Mouse (Mus musculus) hindbrain, embryonic 13.5 days (tissue): ENCODE data around the gene Sarnp. TPM values are rescaled to one million over a fixed set of nuclear protein-coding genes. Genes with fewer than 3 reads are reported as not detected.
A peak's percentile ranks its signal among the peaks of the same experiment; 100 is the strongest.
"Not testable (repeated sequence)": the region's sequence is repeated elsewhere in the genome, so short reads cannot be mapped to it uniquely, and the experiment has no call there.

Experiments used
- ATAC-seq: fragments of 200-750 bp; cut with Nextera tagmentation; 2 replicates; pipeline ENCODE4 v1.8.0; 2017; ENCODE audit warnings: moderate TSS enrichment; ENCODE audit not compliant: low FRiP score
- H3K27ac ChIP-seq: fragments of 300-500 bp; sonication (generic); 2 replicates; pipeline ENCODE4 v1.5.1; 2015; ENCODE audit warnings: inconsistent platforms, mild to moderate bottlenecking, moderate library complexity
- H3K27me3 ChIP-seq: fragments of 300-500 bp; sonication (generic); 2 replicates; pipeline ENCODE4 v1.6.1; 2015; ENCODE audit warnings: mild to moderate bottlenecking, inconsistent platforms
- H3K36me3 ChIP-seq: fragments of 300-500 bp; sonication (generic); 2 replicates; pipeline ENCODE4 v1.6.1; 2015; ENCODE audit warnings: mild to moderate bottlenecking, inconsistent platforms
- H3K4me1 ChIP-seq: fragments of 300-500 bp; sonication (generic); replicated peaks from 2 replicates; pipeline ENCODE4 v1.6.1; 2015; ENCODE audit warnings: inconsistent platforms
- H3K4me2 ChIP-seq: fragments of 300-500 bp; sonication (generic); 2 replicates; pipeline ENCODE4 v1.6.1; 2015; ENCODE audit warnings: inconsistent platforms, mild to moderate bottlenecking, moderate library complexity
- H3K4me3 ChIP-seq: fragments of 300-500 bp; sonication (generic); 2 replicates; pipeline ENCODE4 v1.5.1; 2015; ENCODE audit warnings: mild to moderate bottlenecking, inconsistent platforms
- H3K9ac ChIP-seq: fragments of 300-500 bp; sonication (generic); 2 replicates; pipeline ENCODE4 v1.6.1; 2015; ENCODE audit warnings: mild to moderate bottlenecking, inconsistent platforms
- H3K9me3 ChIP-seq: fragments of 300-500 bp; sonication (generic); 2 replicates; pipeline ENCODE4 v1.6.1; 2016; ENCODE audit warnings: inconsistent platforms
- WGBS: fragments of 180-500 bp; shearing (Covaris S2); methylation state at CpG from one replicate; pipeline ENCODE4 v1.1.7; 2015; 5-methylcytosine and 5-hydroxymethylcytosine counted together
- polyA plus RNA-seq: library from polyadenylated mRNA; unstranded; fragments of >200 nt; fragmentation: Nextera tagmentation; extraction: Ambion mirVana; gene quantifications from 2 replicates; pipeline ENCODE4 v1.2.1, GENCODE M21; 2015

Gene Sarnp
- polyA plus RNA-seq, 1 experiment from 2014 or later: 190 TPM

- Histone ChIP-seq H3K4me1 (peaks cover 17% of the 10 kb centered on the region), H3K4me2 (peak overlapping the region; percentile 85), H3K36me3 (peaks cover 24% of the 10 kb centered on the region)
- H3K27ac ChIP-seq, H3K9me3 ChIP-seq, H3K27me3 ChIP-seq, H3K4me3 ChIP-seq, H3K9ac ChIP-seq, ATAC-seq: not testable (repeated sequence)
- WGBS: 85% methylated on average over 4 of the region's 4 CpGs
These were observed 6.0 kb downstream of the Sarnp start for GRCm38 (mm10) chr10:128823087-128823486.

GRCm38 (mm10) chr10:128823821-128824220 is 6.7 kb downstream of the Sarnp start:
- Histone ChIP-seq H3K27me3 (no peaks in the 10 kb centered on the region), H3K4me1 (peaks cover 17% of the 10 kb centered on the region), H3K9me3 (no peaks in the 10 kb centered on the region), H3K36me3 (peaks cover 18% of the 10 kb centered on the region), H3K9ac (no peak overlapping the region), H3K27ac (no peak overlapping the region), H3K4me2 (no peak overlapping the region), H3K4me3 (no peak overlapping the region)
- 97% methylated on average over 9 of the region's 9 CpGs for WGBS
- ATAC-seq: no peak

GRCm38 (mm10) chr10:128837400-128837799 is 20.3 kb downstream of the Sarnp start:
- H3K36me3 ChIP-seq: peaks cover 71% of the 10 kb centered on the region
- no peak overlapping the region for H3K4me3 ChIP-seq
- no peak for ATAC-seq
- H3K9me3 ChIP-seq: no peaks in the 10 kb centered on the region
- H3K9ac ChIP-seq: no peak overlapping the region
- H3K4me1 ChIP-seq: no peaks in the 10 kb centered on the region
- H3K27ac ChIP-seq: no peak overlapping the region
- no peaks in the 10 kb centered on the region for H3K27me3 ChIP-seq
- no peak overlapping the region for H3K4me2 ChIP-seq

- Histone ChIP-seq H3K4me3 (no peak overlapping the region), H3K9me3 (no peaks in the 10 kb centered on the region), H3K9ac (no peak overlapping the region), H3K4me2 (no peak overlapping the region), H3K27ac (no peak overlapping the region), H3K27me3 (no peaks in the 10 kb centered on the region), H3K36me3 (peaks cover 72% of the 10 kb centered on the region), H3K4me1 (no peaks in the 10 kb centered on the region)
- no peak for ATAC-seq
These were observed 22.3 kb downstream of the Sarnp start for GRCm38 (mm10) chr10:128839434-128839833.

GRCm38 (mm10) chr10:128840612-128841011 is 23.5 kb downstream of the Sarnp start:
- H3K27me3 ChIP-seq: no peaks in the 10 kb centered on the region
- H3K4me1 ChIP-seq: no peaks in the 10 kb centered on the region
- no peaks in the 10 kb centered on the region for H3K9me3 ChIP-seq
- no peak for ATAC-seq
- H3K4me2 ChIP-seq: no peak overlapping the region
- H3K36me3 ChIP-seq: peaks cover 70% of the 10 kb centered on the region
- H3K4me3 ChIP-seq: no peak overlapping the region
- no peak overlapping the region for H3K27ac ChIP-seq
- H3K9ac ChIP-seq: no peak overlapping the region

DNA sequence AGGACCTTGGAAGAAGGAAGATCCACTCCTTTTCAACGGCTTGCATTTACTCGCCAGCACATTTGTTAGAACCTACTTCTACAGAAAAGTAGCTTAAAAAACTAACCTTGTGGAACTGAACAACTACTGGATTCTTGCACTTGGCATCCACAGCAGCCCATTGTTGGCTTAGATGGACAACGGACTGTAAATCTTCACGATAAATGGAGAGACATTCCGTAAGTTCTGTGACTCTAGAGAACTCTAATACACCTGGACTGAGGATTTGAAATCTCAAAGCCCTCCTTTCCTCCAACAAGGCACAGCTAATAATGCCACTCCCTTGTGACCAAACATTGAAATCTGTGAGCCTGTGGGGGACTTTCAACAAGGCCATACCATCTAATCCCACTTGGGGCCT is 26.1 kb downstream of the Sarnp start:
- Histone ChIP-seq H3K36me3 (peaks cover 67% of the 10 kb centered on the region), H3K4me3 (no peak overlapping the region)
- WGBS: 97% methylated on average over 5 of the region's 5 CpGs

GRCm38 (mm10) chr10:128845516-128845915 is 28.4 kb downstream of the Sarnp start:
- no peak overlapping the region for H3K9ac ChIP-seq
- no peak overlapping the region for H3K4me2 ChIP-seq
- H3K4me3 ChIP-seq: no peak overlapping the region
- no peak for ATAC-seq
- no peaks in the 10 kb centered on the region for H3K9me3 ChIP-seq
- 71% methylated on average over 2 of the region's 2 CpGs for WGBS
- H3K36me3 ChIP-seq: peaks cover 68% of the 10 kb centered on the region
- no peaks in the 10 kb centered on the region for H3K27me3 ChIP-seq
- H3K27ac ChIP-seq: no peak overlapping the region
- no peaks in the 10 kb centered on the region for H3K4me1 ChIP-seq

More for the DNA sequence above, 26.1 kb downstream of the Sarnp start:
- H3K27ac ChIP-seq: no peak overlapping the region
- ATAC-seq: no peak
- H3K9ac ChIP-seq: no peak overlapping the region
- H3K9me3 ChIP-seq: no peaks in the 10 kb centered on the region
- no peak overlapping the region for H3K4me2 ChIP-seq
- no peaks in the 10 kb centered on the region for H3K27me3 ChIP-seq
- H3K4me1 ChIP-seq: no peaks in the 10 kb centered on the region

DNA sequence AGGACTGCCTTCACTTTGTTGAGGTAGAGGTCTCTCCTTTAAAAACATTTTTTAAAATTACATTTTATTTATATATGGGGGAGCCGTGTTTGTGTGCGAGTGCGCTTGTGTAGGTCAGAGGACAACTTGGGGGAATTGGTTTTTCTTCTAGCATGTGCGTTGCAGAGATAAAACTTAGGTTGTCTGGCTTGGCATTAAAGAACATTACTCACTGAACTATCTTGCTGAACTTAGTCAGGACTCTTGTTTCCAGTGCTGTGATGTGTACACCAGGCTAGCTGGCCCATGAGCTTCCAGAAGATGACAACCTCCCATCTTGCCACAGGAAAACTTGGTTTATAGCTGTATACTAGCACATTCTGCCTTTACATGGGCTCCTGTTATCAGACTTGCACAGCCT is 29.5 kb downstream of the Sarnp start:
- no peak overlapping the region for H3K4me3 ChIP-seq
- no peak for ATAC-seq
- H3K4me1 ChIP-seq: no peaks in the 10 kb centered on the region
- no peak overlapping the region for H3K9ac ChIP-seq
- H3K9me3 ChIP-seq: no peaks in the 10 kb centered on the region
- H3K4me2 ChIP-seq: no peak overlapping the region
- 97% methylated on average over 4 of the region's 4 CpGs for WGBS
- no peak overlapping the region for H3K27ac ChIP-seq
- no peaks in the 10 kb centered on the region for H3K27me3 ChIP-seq
- peaks cover 61% of the 10 kb centered on the region for H3K36me3 ChIP-seq

- H3K4me1 ChIP-seq: no peaks in the 10 kb centered on the region
- H3K9me3 ChIP-seq: no peaks in the 10 kb centered on the region
- H3K4me2 ChIP-seq: no peak overlapping the region
- peaks cover 51% of the 10 kb centered on the region for H3K36me3 ChIP-seq
- H3K9ac ChIP-seq: no peak overlapping the region
- no peak overlapping the region for H3K27ac ChIP-seq
- no peak for ATAC-seq
- 82% methylated on average over 2 of the region's 2 CpGs for WGBS
- H3K4me3 ChIP-seq: no peak overlapping the region
- H3K27me3 ChIP-seq: no peaks in the 10 kb centered on the region
These were observed 31.3 kb downstream of the Sarnp start for GRCm38 (mm10) chr10:128848426-128848825.

- peaks cover 48% of the 10 kb centered on the region for H3K36me3 ChIP-seq
- H3K27me3 ChIP-seq: no peaks in the 10 kb centered on the region
- H3K4me1 ChIP-seq: no peaks in the 10 kb centered on the region
- H3K4me2 ChIP-seq: no peak overlapping the region
- H3K27ac ChIP-seq: no peak overlapping the region
- H3K9ac ChIP-seq: no peak overlapping the region
- no peak overlapping the region for H3K4me3 ChIP-seq
- 72% methylated on average over 3 of the region's 3 CpGs for WGBS
- H3K9me3 ChIP-seq: no peaks in the 10 kb centered on the region
- no peak for ATAC-seq
These were observed 33.2 kb downstream of the Sarnp start for GRCm38 (mm10) chr10:128850339-128850738.

DNA sequence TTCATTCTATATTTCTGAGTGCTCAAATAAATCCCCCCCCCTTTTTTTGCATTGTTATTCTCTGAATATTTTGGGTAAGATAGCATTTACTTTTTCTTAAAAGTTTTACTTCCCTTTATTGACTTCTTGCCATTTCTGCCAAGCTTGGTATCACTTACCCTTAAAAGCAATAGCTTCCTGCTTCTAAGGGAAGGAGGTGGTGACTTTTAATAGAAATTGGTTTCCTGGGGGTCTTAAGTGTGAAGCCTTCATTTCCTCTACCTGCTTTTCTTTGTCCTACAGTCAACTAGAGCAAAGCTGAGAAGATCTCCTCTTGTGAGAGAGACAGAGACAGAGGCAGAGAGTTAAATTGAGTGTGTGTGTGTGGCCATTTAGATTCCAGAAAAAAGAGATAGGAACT is 44.0 kb downstream of the Sarnp start:
- peaks cover 34% of the 10 kb centered on the region for H3K36me3 ChIP-seq
- no peak overlapping the region for H3K27ac ChIP-seq
- no peak overlapping the region for H3K9ac ChIP-seq
- H3K27me3 ChIP-seq: no peaks in the 10 kb centered on the region
- no peaks in the 10 kb centered on the region for H3K4me1 ChIP-seq
- H3K9me3 ChIP-seq: no peaks in the 10 kb centered on the region
- H3K4me3 ChIP-seq: no peak overlapping the region
- no peak for ATAC-seq
- H3K4me2 ChIP-seq: no peak overlapping the region

- WGBS: 88% methylated on average over 3 of the region's 3 CpGs
- no peak overlapping the region for H3K4me3 ChIP-seq
These were observed 48.9 kb downstream of the Sarnp start for GRCm38 (mm10) chr10:128866042-128866441.

DNA sequence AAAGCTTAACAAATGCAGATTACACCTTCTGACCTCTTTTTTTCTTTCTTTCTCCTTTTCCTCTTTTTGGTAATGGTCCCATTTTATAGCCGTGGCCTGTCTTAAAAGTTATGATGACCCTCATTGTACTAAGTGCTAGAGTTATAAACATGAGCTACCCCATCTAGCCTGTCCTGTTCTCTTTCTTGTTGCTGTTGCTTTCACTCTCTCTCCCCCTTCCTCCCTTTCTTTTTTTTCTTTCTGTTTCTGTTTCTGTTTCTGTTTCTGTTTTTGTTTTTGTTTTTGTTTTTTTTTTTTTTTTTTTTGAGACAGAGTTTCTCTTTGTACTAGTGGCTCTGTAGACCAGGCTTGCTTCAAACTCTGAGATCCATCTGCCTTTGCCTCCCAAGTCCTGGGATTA is 49.4 kb downstream of the Sarnp start:
- 91% methylated on average over 1 of the region's 1 CpGs for WGBS
- no peaks in the 10 kb centered on the region for H3K27me3 ChIP-seq
- no peak overlapping the region for H3K4me3 ChIP-seq
- ATAC-seq: no peak
- no peaks in the 10 kb centered on the region for H3K4me1 ChIP-seq
- H3K9ac ChIP-seq: no peak overlapping the region
- H3K27ac ChIP-seq: no peak overlapping the region
- H3K4me2 ChIP-seq: no peak overlapping the region
- H3K9me3 ChIP-seq: no peaks in the 10 kb centered on the region
- H3K36me3 ChIP-seq: peaks cover 23% of the 10 kb centered on the region

More at GRCm38 (mm10) chr10:128866042-128866441, 48.9 kb downstream of the Sarnp start:
- no peak for ATAC-seq
- Histone ChIP-seq H3K36me3 (peaks cover 19% of the 10 kb centered on the region), H3K27me3 (no peaks in the 10 kb centered on the region), H3K9ac (no peak overlapping the region), H3K4me2 (no peak overlapping the region), H3K4me1 (no peaks in the 10 kb centered on the region), H3K9me3 (no peaks in the 10 kb centered on the region), H3K27ac (no peak overlapping the region)

GRCm38 (mm10) chr10:128870341-128870740 is 53.2 kb downstream of the Sarnp start:
- H3K36me3 ChIP-seq: peaks cover 44% of the 10 kb centered on the region
- 88% methylated on average over 3 of the region's 3 CpGs for WGBS

More at GRCm38 (mm10) chr10:128870341-128870740, 53.2 kb downstream of the Sarnp start:
- no peak overlapping the region for H3K4me3 ChIP-seq
- no peak overlapping the region for H3K9ac ChIP-seq
- no peaks in the 10 kb centered on the region for H3K4me1 ChIP-seq
- no peaks in the 10 kb centered on the region for H3K27me3 ChIP-seq
- no peaks in the 10 kb centered on the region for H3K9me3 ChIP-seq
- no peak overlapping the region for H3K27ac ChIP-seq
- no peak overlapping the region for H3K4me2 ChIP-seq
- no peak for ATAC-seq
